Mouse (Mus musculus): ENCODE measurements around the gene Pitpnb.

DNA sequence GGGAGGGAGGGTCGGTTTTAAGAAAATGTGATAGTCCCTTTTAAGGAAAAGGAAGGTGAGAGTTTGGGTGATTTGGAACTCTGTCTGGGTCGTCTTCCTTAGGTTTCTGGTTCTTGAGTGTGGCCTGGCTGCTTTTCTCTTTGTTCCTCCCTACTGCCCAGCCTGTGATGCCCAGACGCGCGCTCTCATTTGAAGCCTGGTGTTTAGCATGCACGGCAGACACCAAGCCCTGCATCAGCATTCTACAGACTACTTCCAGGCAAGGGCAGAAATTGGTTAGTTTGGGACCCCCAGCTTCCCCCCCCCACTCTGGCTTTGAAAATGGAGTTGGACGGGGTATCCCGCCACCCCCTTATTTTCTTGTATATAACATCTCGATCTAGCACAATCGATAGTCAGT lies 92.4 kb downstream of the Pitpnb start:
- TF ChIP-seq POLR2A (IDR thresholded peaks at IDR 0.05; ENCODE audit: low read depth, low read length) (no peak), CTCF (IDR thresholded peaks at IDR 0.05; ENCODE audit: borderline replicate concordance, insufficient read depth, low read length) (no peak)
